Mouse (Mus musculus): ENCODE data around the gene Jun. TPM values are rescaled to one million over a fixed set of nuclear protein-coding genes. Genes with fewer than 3 reads are reported as not detected.

Gene Jun
- polyA plus RNA-seq, 1 experiment from 2014 or later, result 118 TPM

DNA sequence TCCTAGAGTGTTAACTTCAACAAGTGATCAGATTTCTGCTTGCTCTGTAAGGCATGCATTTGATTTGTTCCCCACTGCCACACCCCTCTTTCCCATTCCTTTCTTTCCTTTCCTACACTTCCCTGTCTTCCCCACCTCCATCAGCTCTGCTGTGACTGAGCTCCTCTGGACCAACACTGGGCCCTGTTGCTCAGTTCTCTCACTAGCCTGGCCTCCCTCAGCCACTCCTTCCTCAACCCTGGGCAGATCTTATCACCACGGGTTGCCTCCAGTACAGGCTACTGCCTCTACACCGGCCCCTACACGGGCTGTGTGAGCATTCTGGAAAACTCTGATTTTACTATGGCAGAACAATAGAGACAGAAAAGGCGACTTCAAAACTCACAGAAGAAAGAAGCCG lies 18.4 kb upstream of the Jun start:
- no peak overlapping the region for H3K4me3 ChIP-seq
- no peak for ATAC-seq (ENCODE audit: insufficient number of reproducible peaks, insufficient read depth, low FRiP score, low TSS enrichment)
- no peaks in the 10 kb centered on the region for H3K36me3 ChIP-seq
- peaks cover 8% of the 10 kb centered on the region; the same call in 1 of the 2 replicates for H3K4me1 ChIP-seq
- no peaks in the 10 kb centered on the region for H3K27me3 ChIP-seq
- no peaks in the 10 kb centered on the region for H3K9me3 ChIP-seq
- H3K27ac ChIP-seq, result no peak overlapping the region
- no peak overlapping the region for H3K4me2 ChIP-seq (replicated peaks)
- WGBS, result 80% methylated on average over 5 of the region's 5 CpGs
- H3K9ac ChIP-seq, result no peak overlapping the region

DNA sequence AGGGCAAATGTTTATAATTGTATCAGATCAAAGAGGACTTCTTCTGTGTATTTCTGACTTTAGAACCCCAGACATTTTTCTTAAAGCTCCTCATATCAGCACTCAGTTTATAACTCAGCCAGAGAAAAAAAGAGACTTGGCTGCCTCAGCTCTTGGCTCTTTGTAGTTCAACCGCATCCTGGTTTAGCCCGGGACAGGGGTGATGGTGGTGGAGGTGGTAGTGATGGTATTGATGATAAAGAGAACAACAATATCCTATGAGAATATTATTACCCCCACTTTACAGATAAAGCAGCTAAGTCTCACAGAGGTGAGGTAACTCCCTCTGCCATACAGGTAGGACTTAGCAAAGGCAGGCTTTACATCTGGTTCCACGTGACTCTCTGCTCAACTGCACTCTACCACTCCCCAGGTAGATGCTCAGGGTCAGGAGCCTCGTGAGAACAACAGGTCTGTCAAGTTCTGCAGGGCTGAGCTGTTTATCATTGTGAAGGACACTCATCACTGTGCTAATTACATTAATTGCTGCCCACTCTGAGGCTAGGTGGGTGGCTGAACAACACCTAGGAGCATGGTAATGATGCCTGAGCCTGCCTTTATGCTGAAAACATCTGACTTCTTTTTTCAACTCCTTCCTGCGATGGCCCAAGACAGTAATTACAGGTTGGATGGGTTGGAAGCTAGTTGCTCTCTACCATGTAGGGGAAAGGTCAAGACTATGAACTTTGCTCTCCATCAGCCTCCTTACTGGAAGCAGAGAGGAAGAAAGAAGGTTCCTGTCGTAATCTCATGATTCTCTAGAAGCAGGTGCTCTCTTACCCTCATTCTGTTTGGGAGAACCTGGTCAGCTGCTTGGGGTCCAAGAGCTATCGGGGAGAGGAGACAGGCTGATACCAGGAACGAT lies 16.3 kb upstream of the Jun start:
- Histone ChIP-seq H3K36me3 (no peaks in the 10 kb centered on the region), H3K27ac (no peak overlapping the region), H3K4me1 (peaks cover 7% of the 10 kb centered on the region; the same call in 1 of the 2 replicates), H3K4me2 (replicated peaks) (no peak overlapping the region), H3K27me3 (no peaks in the 10 kb centered on the region), H3K9me3 (no peaks in the 10 kb centered on the region), H3K9ac (no peak overlapping the region), H3K4me3 (no peak overlapping the region)
- ATAC-seq (ENCODE audit: insufficient number of reproducible peaks, insufficient read depth, low FRiP score, low TSS enrichment), result no peak
- WGBS, result 74% methylated on average over 8 of the region's 8 CpGs

DNA sequence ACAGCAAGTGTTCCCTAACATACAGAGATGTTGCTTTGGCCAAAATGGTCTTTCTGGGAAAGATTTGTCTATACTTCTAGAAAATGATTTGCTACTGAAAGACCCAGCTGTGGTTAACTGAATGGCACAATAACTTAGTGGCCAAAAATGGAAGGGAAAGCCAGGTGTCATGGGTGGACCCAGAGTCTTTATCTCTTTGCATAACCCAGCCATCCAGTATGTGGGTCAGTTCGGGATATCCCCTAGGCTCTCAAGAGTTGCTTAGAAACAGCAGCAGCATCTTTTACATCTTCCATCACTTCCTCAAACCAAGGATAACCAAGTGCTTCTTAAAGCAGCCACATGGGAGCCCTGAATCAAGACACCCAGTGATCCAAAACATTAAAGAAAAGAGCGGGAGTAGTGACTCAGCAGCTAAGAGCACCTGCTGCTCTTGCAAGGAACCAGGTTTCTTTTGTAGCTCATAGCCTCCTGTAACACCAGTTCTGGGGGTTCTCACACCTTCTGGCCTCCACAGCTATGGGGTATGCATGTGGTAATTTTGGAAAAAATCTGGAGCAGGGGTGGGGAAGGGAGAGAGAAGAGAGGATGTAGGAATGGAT lies 11.7 kb upstream of the Jun start:
- ATAC-seq (ENCODE audit: insufficient number of reproducible peaks, insufficient read depth, low FRiP score, low TSS enrichment), result no peak

DNA sequence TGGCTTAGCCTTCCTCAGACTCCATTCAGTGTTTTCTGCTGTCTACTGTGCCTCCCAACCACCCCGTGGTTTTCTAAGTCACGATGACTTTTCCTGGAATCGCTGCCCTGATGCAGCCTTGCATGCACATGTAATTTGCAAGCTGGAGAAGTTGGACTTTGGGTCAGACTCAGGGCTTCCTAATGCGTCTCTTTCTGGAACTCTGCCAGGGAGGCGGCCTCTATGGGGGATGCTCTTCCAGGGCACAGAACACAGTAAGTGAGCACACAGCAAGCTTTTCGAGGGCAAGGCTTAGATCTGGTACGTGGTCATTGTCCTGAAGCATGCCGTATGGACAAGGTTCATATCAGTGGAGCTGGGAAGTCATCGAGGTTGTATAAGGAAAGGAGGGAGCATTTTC lies 10.9 kb upstream of the Jun start:
- Histone ChIP-seq H3K27ac (no peak overlapping the region), H3K4me3 (no peak overlapping the region), H3K27me3 (no peaks in the 10 kb centered on the region), H3K9ac (no peak overlapping the region), H3K9me3 (no peaks in the 10 kb centered on the region), H3K4me2 (replicated peaks) (no peak overlapping the region), H3K36me3 (no peaks in the 10 kb centered on the region), H3K4me1 (no peaks in the 10 kb centered on the region)
- ATAC-seq (ENCODE audit: insufficient number of reproducible peaks, insufficient read depth, low FRiP score, low TSS enrichment), result no peak
- 79% methylated on average over 9 of the region's 9 CpGs for WGBS

More for the DNA sequence above, 11.7 kb upstream of the Jun start:
- Histone ChIP-seq H3K4me3 (no peak overlapping the region), H3K36me3 (no peaks in the 10 kb centered on the region), H3K4me2 (replicated peaks) (no peak overlapping the region), H3K9ac (no peak overlapping the region), H3K27ac (no peak overlapping the region), H3K4me1 (no peaks in the 10 kb centered on the region), H3K27me3 (no peaks in the 10 kb centered on the region), H3K9me3 (no peaks in the 10 kb centered on the region)
- WGBS, result 83% methylated on average over 2 of the region's 2 CpGs

DNA sequence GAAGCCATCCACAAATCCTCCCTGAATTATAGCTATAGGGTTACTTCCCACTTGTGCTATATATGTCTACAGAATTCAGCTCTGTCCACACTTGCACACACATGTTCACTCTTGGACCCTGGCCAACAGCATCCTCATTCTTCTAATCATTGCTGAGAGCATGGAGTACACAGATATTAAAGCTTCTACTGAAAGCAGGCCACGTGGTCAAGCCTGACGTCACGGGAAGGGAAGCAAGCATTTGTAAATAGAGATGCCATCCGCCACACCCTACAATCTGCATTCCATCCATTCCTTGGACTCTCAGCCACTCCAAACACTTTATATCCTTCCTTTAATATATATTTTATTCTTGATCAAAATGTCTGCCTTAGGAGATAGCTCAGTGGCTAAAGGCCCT lies 5.2 kb upstream of the Jun start:
- no peak for ATAC-seq (ENCODE audit: insufficient number of reproducible peaks, insufficient read depth, low FRiP score, low TSS enrichment)
- no peaks in the 10 kb centered on the region for H3K9me3 ChIP-seq
- H3K9ac ChIP-seq, result no peak overlapping the region
- no peaks in the 10 kb centered on the region for H3K27me3 ChIP-seq
- WGBS, result 89% methylated on average over 4 of the region's 4 CpGs
- H3K4me1 ChIP-seq, result peaks cover 13% of the 10 kb centered on the region; the same call in 1 of the 2 replicates
- no peak overlapping the region for H3K4me3 ChIP-seq
- H3K27ac ChIP-seq, result no peak overlapping the region
- no peak overlapping the region for H3K4me2 ChIP-seq (replicated peaks)
- H3K36me3 ChIP-seq, result no peaks in the 10 kb centered on the region

DNA sequence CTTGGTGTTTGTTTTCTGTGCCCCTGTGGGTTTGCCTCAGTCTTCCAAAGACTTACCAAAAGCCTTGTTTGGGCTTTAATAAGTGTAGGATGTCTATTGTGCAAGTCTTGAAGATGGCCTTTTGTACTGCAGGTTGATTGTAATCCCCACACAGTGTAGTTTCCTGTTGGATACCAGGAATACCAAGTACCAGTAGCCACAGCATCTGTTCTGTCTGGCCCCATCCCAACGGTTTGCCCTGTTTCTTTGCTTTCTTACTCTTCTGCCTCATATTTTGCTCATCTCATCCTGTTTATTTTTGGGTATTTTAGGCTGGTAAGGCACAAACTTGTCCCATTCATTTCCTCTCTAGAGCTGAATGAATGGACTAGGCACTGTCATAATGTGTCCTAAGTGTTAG lies 3.3 kb upstream of the Jun start:
- H3K27me3 ChIP-seq, result no peaks in the 10 kb centered on the region
- no peak overlapping the region for H3K4me2 ChIP-seq (replicated peaks)
- no peak overlapping the region for H3K4me3 ChIP-seq
- H3K9ac ChIP-seq, result no peak overlapping the region
- H3K9me3 ChIP-seq, result no peaks in the 10 kb centered on the region
- WGBS, result 53% methylated on average over 1 of the region's 1 CpGs
- no peak for ATAC-seq (ENCODE audit: insufficient number of reproducible peaks, insufficient read depth, low FRiP score, low TSS enrichment)
- H3K4me1 ChIP-seq, result peaks cover 13% of the 10 kb centered on the region; the same call in 1 of the 2 replicates
- H3K36me3 ChIP-seq, result no peaks in the 10 kb centered on the region
- no peak overlapping the region for H3K27ac ChIP-seq

DNA sequence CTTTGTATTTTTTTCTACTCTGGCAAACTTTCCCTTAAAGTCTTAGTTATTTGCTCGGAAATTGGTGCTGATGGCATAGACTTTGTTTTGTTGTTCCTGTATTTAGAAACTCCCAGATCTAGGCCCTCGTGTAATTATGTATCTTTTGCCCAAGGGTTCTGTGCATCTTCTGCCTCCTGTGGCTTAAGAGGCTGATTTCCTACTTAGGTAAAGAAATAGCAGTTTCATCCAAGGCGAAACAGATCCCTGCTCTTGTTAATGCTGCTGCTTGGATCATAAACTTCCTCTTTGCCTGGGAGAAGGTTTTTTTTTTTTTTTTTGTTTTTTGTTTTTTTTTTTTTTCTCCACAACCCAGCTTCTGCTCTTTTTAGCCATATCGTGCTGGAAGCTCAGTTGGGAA lies 2.3 kb upstream of the Jun start:
- Histone ChIP-seq H3K4me3 (no peak overlapping the region), H3K9me3 (no peaks in the 10 kb centered on the region), H3K4me1 (peaks cover 13% of the 10 kb centered on the region; the same call in 1 of the 2 replicates), H3K4me2 (replicated peaks) (0 out of 2 replicates have a peak overlapping the region, but pooled peaks have one; percentile 5), H3K27ac (no peak overlapping the region; the same call in 1 of the 2 replicates), H3K36me3 (no peaks in the 10 kb centered on the region), H3K27me3 (no peaks in the 10 kb centered on the region), H3K9ac (no peak overlapping the region)
- WGBS, result 34% methylated on average over 4 of the region's 4 CpGs
- no peak for ATAC-seq (ENCODE audit: insufficient number of reproducible peaks, insufficient read depth, low FRiP score, low TSS enrichment)

DNA sequence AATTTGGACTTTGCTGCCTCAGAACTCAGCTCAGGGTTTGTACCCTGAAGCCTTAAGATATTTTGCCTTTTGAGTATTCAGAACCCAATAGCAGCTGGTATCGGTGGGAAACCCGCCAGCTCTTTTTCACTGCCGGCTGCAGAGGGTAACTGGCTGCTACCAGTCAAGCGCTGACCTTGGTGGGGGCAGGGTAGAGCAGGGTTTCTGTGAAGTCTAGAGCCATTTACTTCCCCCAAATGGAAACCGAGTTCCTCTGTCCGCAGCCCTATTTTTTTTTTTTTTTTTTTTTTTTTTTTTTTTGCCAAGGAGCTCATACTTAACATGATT lies 1.7 kb upstream of the Jun start:
- ATAC-seq (ENCODE audit: insufficient number of reproducible peaks, insufficient read depth, low FRiP score, low TSS enrichment), result no peak
- H3K4me1 ChIP-seq, result peaks cover 13% of the 10 kb centered on the region
- H3K9me3 ChIP-seq, result no peaks in the 10 kb centered on the region
- no peaks in the 10 kb centered on the region for H3K36me3 ChIP-seq
- peak overlapping the region; percentile 65; the same call in 1 of the 2 replicates for H3K9ac ChIP-seq
- H3K4me2 ChIP-seq (replicated peaks), result peak overlapping the region; percentile 93
- WGBS, result 3% methylated on average over 6 of the region's 6 CpGs
- no peaks in the 10 kb centered on the region for H3K27me3 ChIP-seq
- peak overlapping the region; percentile 99 for H3K27ac ChIP-seq
- H3K4me3 ChIP-seq, result peak overlapping the region; percentile 69

DNA sequence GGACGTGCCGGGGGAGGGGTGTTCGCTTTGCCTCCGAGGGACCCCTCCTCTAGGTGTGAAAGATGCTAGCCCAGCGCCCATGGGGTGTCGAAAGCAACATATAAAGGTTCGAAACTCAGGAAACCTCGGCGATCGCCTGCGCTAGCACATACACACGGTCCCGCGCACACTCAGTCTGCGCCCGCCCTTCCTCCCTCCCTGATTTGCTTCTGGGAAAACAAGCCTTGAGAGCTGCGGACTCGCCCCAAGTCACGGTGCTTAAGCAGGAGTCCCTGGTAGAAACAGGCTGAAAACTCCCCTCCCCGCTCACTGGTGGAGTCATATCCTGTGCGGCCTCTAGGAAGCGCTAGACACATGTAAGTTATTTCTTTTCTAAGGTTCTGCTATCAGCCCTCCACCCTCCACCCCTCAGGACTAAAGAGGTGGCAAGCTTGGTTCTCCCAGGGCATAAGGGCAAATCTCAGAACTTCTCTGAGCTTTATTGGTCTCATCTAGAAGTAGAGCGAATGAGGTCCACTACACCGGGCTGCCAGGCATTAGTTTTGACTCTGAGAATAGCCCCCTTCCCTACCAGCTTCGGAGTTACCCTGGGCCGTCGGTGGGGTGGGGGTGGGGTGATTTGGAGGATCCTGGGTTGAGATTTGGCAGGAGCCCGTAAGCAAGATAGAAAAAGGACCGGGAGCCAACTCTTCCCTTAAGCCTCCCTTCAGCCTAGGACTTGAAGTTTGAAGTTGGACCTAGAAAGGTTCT lies 1.2 kb upstream of the Jun start:
- peak; percentile 61 for ATAC-seq (ENCODE audit: insufficient number of reproducible peaks, insufficient read depth, low FRiP score, low TSS enrichment)
- WGBS, result under 1% methylated on average over 29 of the region's 29 CpGs

DNA sequence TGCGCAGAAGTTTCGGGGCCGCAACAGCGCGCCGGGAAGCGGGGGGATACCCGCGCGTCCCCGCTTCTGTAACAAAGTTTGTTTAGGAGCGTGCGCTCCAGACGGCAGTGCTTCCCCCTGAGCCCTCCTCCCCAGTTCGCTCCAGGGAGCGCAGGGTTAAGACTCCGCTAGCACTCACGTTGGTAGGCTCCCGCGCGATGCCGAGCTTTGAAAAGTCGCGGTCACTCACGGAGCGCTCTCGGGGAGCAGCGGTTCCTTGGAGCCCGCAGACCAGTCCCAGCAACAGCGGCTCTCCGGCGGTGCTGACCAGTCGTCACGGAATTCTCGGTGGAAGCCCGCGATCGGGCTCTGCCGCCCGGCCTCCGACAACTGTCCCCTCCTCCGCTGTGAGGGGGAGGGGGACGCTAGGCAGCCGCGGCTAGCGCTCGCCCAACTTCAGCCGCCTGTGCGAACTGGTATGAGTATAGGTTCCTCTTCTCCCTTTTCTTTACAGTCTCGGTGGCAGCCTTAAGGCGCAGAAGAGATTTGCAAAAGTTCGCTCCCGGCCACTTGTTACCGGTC lies 631 bp downstream of the Jun start:
- Histone ChIP-seq H3K4me3 (peak overlapping the region; percentile 69), H3K9ac (peak overlapping the region; percentile 86), H3K27ac (peak overlapping the region; percentile 99), H3K4me2 (replicated peaks) (peak overlapping the region; percentile 93), H3K27me3 (no peaks in the 10 kb centered on the region), H3K36me3 (no peaks in the 10 kb centered on the region), H3K9me3 (no peaks in the 10 kb centered on the region), H3K4me1 (peaks cover 16% of the 10 kb centered on the region)
- WGBS, result under 1% methylated on average over 53 of the region's 54 CpGs
- ATAC-seq (ENCODE audit: insufficient number of reproducible peaks, insufficient read depth, low FRiP score, low TSS enrichment), result no peak

More for the DNA sequence above, 1.2 kb upstream of the Jun start:
- peak overlapping the region; percentile 93 for H3K4me2 ChIP-seq (replicated peaks)
- no peaks in the 10 kb centered on the region for H3K9me3 ChIP-seq
- no peaks in the 10 kb centered on the region for H3K27me3 ChIP-seq
- no peaks in the 10 kb centered on the region for H3K36me3 ChIP-seq
- H3K4me3 ChIP-seq, result peak overlapping the region; percentile 69
- H3K27ac ChIP-seq, result peak overlapping the region; percentile 99
- H3K4me1 ChIP-seq, result peaks cover 16% of the 10 kb centered on the region
- H3K9ac ChIP-seq, result peak overlapping the region; percentile 65

DNA sequence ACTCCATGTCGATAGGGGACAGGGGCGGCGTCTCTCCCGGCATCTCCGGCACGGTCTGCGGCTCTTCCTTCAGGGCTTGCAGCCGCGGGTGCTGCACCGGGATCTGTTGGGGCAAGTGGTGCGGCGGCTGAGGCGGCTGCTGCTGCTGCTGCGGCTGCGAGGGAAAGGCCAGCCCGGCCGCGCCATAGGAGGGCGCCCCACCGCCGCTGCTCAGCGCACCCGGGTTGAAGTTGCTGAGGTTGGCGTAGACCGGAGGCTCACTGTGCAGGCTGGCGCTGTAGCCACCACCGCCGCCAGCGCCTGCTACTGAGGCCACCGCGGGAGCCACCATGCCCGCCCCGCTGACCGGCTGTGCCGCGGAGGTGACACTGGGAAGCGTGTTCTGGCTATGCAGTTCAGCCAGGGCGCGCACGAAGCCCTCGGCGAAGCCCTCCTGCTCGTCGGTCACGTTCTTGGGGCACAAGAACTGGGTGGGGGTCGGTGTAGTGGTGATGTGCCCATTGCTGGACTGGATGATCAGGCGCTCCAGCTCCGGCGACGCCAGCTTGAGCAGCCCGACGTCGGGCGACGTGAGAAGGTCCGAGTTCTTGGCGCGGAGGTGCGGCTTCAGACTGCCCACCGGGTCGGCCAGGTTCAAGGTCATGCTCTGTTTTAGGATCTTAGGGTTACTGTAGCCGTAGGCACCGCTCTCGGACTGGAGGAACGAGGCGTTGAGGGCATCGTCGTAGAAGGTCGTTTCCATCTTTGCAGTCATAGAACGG lies 1.3 kb downstream of the Jun start:
- peaks cover 16% of the 10 kb centered on the region for H3K4me1 ChIP-seq
- H3K27me3 ChIP-seq, result no peaks in the 10 kb centered on the region
- peak overlapping the region; percentile 93 for H3K4me2 ChIP-seq (replicated peaks)
- H3K4me3 ChIP-seq, result peak overlapping the region; percentile 69
- H3K9me3 ChIP-seq, result no peaks in the 10 kb centered on the region
- ATAC-seq (ENCODE audit: insufficient number of reproducible peaks, insufficient read depth, low FRiP score, low TSS enrichment), result no peak
- under 1% methylated on average over 69 of the region's 70 CpGs for WGBS
- peak overlapping the region; percentile 86 for H3K9ac ChIP-seq
- H3K27ac ChIP-seq, result peak overlapping the region; percentile 99
- no peaks in the 10 kb centered on the region for H3K36me3 ChIP-seq

All from embryonic facial prominence, embryonic 12.5 days (tissue).